Mouse (Mus musculus): ENCODE results near the gene Ank2. TPM values are rescaled to one million over a fixed set of nuclear protein-coding genes. Genes with fewer than 3 reads are reported as not detected.

Ank2 gene
- polyA plus RNA-seq, 1 experiment from 2014 or later = 204 TPM

GRCm38 (mm10) chr3:127383231-127383630 lies 115.9 kb downstream of the Ank2 start:
- H3K4me1 ChIP-seq (replicated peaks; ENCODE audit: control insufficient read depth, insufficient read depth, low read length) = peaks cover 4% of the 10 kb centered on the region; the same call in 1 of the 2 replicates
- ATAC-seq (ENCODE audit: low FRiP score) (no peak), DNase-seq (ENCODE audit: low spot score) (no peak)
- no peak overlapping the region for H3K4me2 ChIP-seq (replicated peaks)
- H3K27me3 ChIP-seq (ENCODE audit: control insufficient read depth, insufficient read depth, low read length) = no peaks in the 10 kb centered on the region
- H3K27ac ChIP-seq = no peak overlapping the region
- H3K4me3 ChIP-seq (replicated peaks; ENCODE audit: low read length) = no peak overlapping the region
- no peaks in the 10 kb centered on the region for H3K36me3 ChIP-seq (replicated peaks; ENCODE audit: control insufficient read depth, insufficient read depth)
- no peak overlapping the region for H3K9ac ChIP-seq
- 92% methylated on average over 3 of the region's 3 CpGs for WGBS
- no peaks in the 10 kb centered on the region for H3K9me3 ChIP-seq (ENCODE audit: control insufficient read depth, low read length)

- H3K27me3 ChIP-seq (ENCODE audit: control insufficient read depth, insufficient read depth, low read length) = no peaks in the 10 kb centered on the region
- no peak overlapping the region for H3K9ac ChIP-seq
- H3K36me3 ChIP-seq (replicated peaks; ENCODE audit: control insufficient read depth, insufficient read depth) = no peaks in the 10 kb centered on the region
- H3K9me3 ChIP-seq (ENCODE audit: control insufficient read depth, low read length) = no peaks in the 10 kb centered on the region
- 0 out of 2 replicates have a peak overlapping the region, but pooled peaks have one; percentile 26 for H3K27ac ChIP-seq
- H3K4me2 ChIP-seq (replicated peaks) = no peak overlapping the region
- DNase-seq (ENCODE audit: low spot score) (no peak), ATAC-seq (ENCODE audit: low FRiP score) (no peak)
- 75% methylated on average over 8 of the region's 8 CpGs for WGBS
- peaks cover 18% of the 10 kb centered on the region; the same call in 1 of the 2 replicates for H3K4me1 ChIP-seq (replicated peaks; ENCODE audit: control insufficient read depth, insufficient read depth, low read length)
- H3K4me3 ChIP-seq (replicated peaks; ENCODE audit: low read length) = no peak overlapping the region
Observed at GRCm38 (mm10) chr3:127376901-127377460, 122.2 kb downstream of the Ank2 start.

- ATAC-seq (ENCODE audit: low FRiP score) = peak; percentile 19; the same call in 1 of the 2 replicates
- H3K36me3 ChIP-seq (replicated peaks; ENCODE audit: control insufficient read depth, insufficient read depth) = no peaks in the 10 kb centered on the region
- no peaks in the 10 kb centered on the region for H3K27me3 ChIP-seq (ENCODE audit: control insufficient read depth, insufficient read depth, low read length)
- peak overlapping the region; percentile 38 for H3K27ac ChIP-seq
- 33% methylated on average over 11 of the region's 11 CpGs for WGBS
- peaks cover 18% of the 10 kb centered on the region; the same call in 1 of the 2 replicates for H3K4me1 ChIP-seq (replicated peaks; ENCODE audit: control insufficient read depth, insufficient read depth, low read length)
- H3K4me2 ChIP-seq (replicated peaks) = peak overlapping the region; percentile 2; the same call in 1 of the 2 replicates
- no peak overlapping the region for H3K9ac ChIP-seq
- H3K9me3 ChIP-seq (ENCODE audit: control insufficient read depth, low read length) = no peaks in the 10 kb centered on the region
- no peak overlapping the region for H3K4me3 ChIP-seq (replicated peaks; ENCODE audit: low read length)
- no peak for DNase-seq (ENCODE audit: low spot score)
Observed at GRCm38 (mm10) chr3:127375956-127376660, 123.0 kb downstream of the Ank2 start.

GRCm38 (mm10) chr3:127374190-127374710 lies 124.9 kb downstream of the Ank2 start:
- ATAC-seq (ENCODE audit: low FRiP score) (no peak), DNase-seq (ENCODE audit: low spot score) (no peak)
- Histone ChIP-seq H3K4me3 (replicated peaks; ENCODE audit: low read length) (no peak overlapping the region), H3K27me3 (ENCODE audit: control insufficient read depth, insufficient read depth, low read length) (no peaks in the 10 kb centered on the region), H3K9ac (no peak overlapping the region), H3K36me3 (replicated peaks; ENCODE audit: control insufficient read depth, insufficient read depth) (no peaks in the 10 kb centered on the region), H3K27ac (no peak overlapping the region), H3K9me3 (ENCODE audit: control insufficient read depth, low read length) (no peaks in the 10 kb centered on the region), H3K4me2 (replicated peaks) (no peak overlapping the region), H3K4me1 (replicated peaks; ENCODE audit: control insufficient read depth, insufficient read depth, low read length) (peaks cover 18% of the 10 kb centered on the region; the same call in 1 of the 2 replicates)
- WGBS = 91% methylated on average over 6 of the region's 6 CpGs

DNA sequence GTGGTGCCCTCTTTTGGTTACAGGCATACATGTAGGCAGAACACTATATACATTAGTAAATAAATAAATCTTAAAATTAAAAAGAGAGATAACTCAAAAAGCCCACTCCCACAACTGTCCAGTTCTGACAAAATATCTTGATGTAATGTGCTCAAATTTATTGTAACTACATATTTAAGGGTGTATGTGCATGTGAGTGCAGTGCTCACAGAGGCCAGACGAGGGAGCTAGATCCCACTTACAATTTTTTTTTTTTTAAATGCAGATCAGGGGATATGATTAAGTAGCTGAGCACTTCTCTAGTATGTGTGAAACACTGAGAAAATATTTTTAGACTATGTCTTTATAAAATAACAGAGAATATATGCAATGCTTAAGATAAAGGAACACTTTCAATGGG lies 127.4 kb downstream of the Ank2 start:
- ATAC-seq (ENCODE audit: low FRiP score) = no peak
- Histone ChIP-seq H3K4me3 (replicated peaks; ENCODE audit: low read length) (no peak overlapping the region), H3K4me2 (replicated peaks) (no peak overlapping the region), H3K27ac (no peak overlapping the region), H3K27me3 (ENCODE audit: control insufficient read depth, insufficient read depth, low read length) (no peaks in the 10 kb centered on the region), H3K4me1 (replicated peaks; ENCODE audit: control insufficient read depth, insufficient read depth, low read length) (peaks cover 11% of the 10 kb centered on the region; the same call in 1 of the 2 replicates), H3K36me3 (replicated peaks; ENCODE audit: control insufficient read depth, insufficient read depth) (no peaks in the 10 kb centered on the region), H3K9ac (no peak overlapping the region), H3K9me3 (ENCODE audit: control insufficient read depth, low read length) (no peaks in the 10 kb centered on the region)
- DNase-seq (ENCODE audit: low spot score) = no peak
- WGBS = 94% methylated on average over 1 of the region's 1 CpGs

GRCm38 (mm10) chr3:127369529-127369928 lies 129.6 kb downstream of the Ank2 start:
- Histone ChIP-seq H3K4me3 (replicated peaks; ENCODE audit: low read length) (no peak overlapping the region), H3K4me2 (replicated peaks) (no peak overlapping the region), H3K4me1 (replicated peaks; ENCODE audit: control insufficient read depth, insufficient read depth, low read length) (no peaks in the 10 kb centered on the region), H3K27ac (no peak overlapping the region), H3K9me3 (ENCODE audit: control insufficient read depth, low read length) (no peaks in the 10 kb centered on the region), H3K9ac (no peak overlapping the region), H3K36me3 (replicated peaks; ENCODE audit: control insufficient read depth, insufficient read depth) (no peaks in the 10 kb centered on the region), H3K27me3 (ENCODE audit: control insufficient read depth, insufficient read depth, low read length) (no peaks in the 10 kb centered on the region)
- DNase-seq (ENCODE audit: low spot score) = no peak
- ATAC-seq (ENCODE audit: low FRiP score) = no peak
- WGBS = 78% methylated on average over 6 of the region's 6 CpGs

GRCm38 (mm10) chr3:127367450-127367849 lies 131.7 kb downstream of the Ank2 start:
- no peaks in the 10 kb centered on the region for H3K4me1 ChIP-seq (replicated peaks; ENCODE audit: control insufficient read depth, insufficient read depth, low read length)
- H3K4me2 ChIP-seq (replicated peaks) = no peak overlapping the region
- H3K36me3 ChIP-seq (replicated peaks; ENCODE audit: control insufficient read depth, insufficient read depth) = no peaks in the 10 kb centered on the region
- DNase-seq (ENCODE audit: low spot score) = no peak
- H3K9me3 ChIP-seq (ENCODE audit: control insufficient read depth, low read length) = no peaks in the 10 kb centered on the region
- H3K9ac ChIP-seq = no peak overlapping the region
- ATAC-seq (ENCODE audit: low FRiP score) = no peak
- H3K4me3 ChIP-seq (replicated peaks; ENCODE audit: low read length) = no peak overlapping the region
- WGBS = 68% methylated on average over 4 of the region's 4 CpGs
- H3K27me3 ChIP-seq (ENCODE audit: control insufficient read depth, insufficient read depth, low read length) = no peaks in the 10 kb centered on the region
- H3K27ac ChIP-seq = no peak overlapping the region

- Histone ChIP-seq H3K4me2 (replicated peaks) (no peak overlapping the region), H3K4me1 (replicated peaks; ENCODE audit: control insufficient read depth, insufficient read depth, low read length) (peaks cover 12% of the 10 kb centered on the region; the same call in 1 of the 2 replicates), H3K4me3 (replicated peaks; ENCODE audit: low read length) (no peak overlapping the region), H3K9ac (no peak overlapping the region), H3K27me3 (ENCODE audit: control insufficient read depth, insufficient read depth, low read length) (no peaks in the 10 kb centered on the region), H3K27ac (0 out of 2 replicates have a peak overlapping the region, but pooled peaks have one; percentile 16), H3K36me3 (replicated peaks; ENCODE audit: control insufficient read depth, insufficient read depth) (no peaks in the 10 kb centered on the region), H3K9me3 (ENCODE audit: control insufficient read depth, low read length) (no peaks in the 10 kb centered on the region)
- DNase-seq (ENCODE audit: low spot score) (no peak), ATAC-seq (ENCODE audit: low FRiP score) (no peak)
- WGBS = 78% methylated on average over 15 of the region's 15 CpGs
Observed at GRCm38 (mm10) chr3:127363512-127363911, 135.6 kb downstream of the Ank2 start.

GRCm38 (mm10) chr3:127362611-127363393 lies 136.3 kb downstream of the Ank2 start:
- DNase-seq (ENCODE audit: low spot score) (no peak), ATAC-seq (ENCODE audit: low FRiP score) (0 out of 2 replicates have a peak, but pooled peaks have one; percentile 14)
- 88% methylated on average over 9 of the region's 9 CpGs for WGBS
- H3K36me3 ChIP-seq (replicated peaks; ENCODE audit: control insufficient read depth, insufficient read depth) = no peaks in the 10 kb centered on the region
- H3K4me1 ChIP-seq (replicated peaks; ENCODE audit: control insufficient read depth, insufficient read depth, low read length) = peaks cover 12% of the 10 kb centered on the region; the same call in 1 of the 2 replicates
- no peak overlapping the region for H3K4me2 ChIP-seq (replicated peaks)
- no peak overlapping the region for H3K27ac ChIP-seq
- no peaks in the 10 kb centered on the region for H3K27me3 ChIP-seq (ENCODE audit: control insufficient read depth, insufficient read depth, low read length)
- no peaks in the 10 kb centered on the region for H3K9me3 ChIP-seq (ENCODE audit: control insufficient read depth, low read length)
- H3K4me3 ChIP-seq (replicated peaks; ENCODE audit: low read length) = no peak overlapping the region
- no peak overlapping the region for H3K9ac ChIP-seq
